Mouse (Mus musculus) lung, adult 2 months (tissue): ENCODE results near the gene 4930404N11Rik. TPM values are rescaled to one million over a fixed set of nuclear protein-coding genes. Genes with fewer than 3 reads are reported as not detected.

Experiments
- DNase-seq: peaks from one replicate; pipeline ENCODE4 v3.0.0; 2022
- H3K4me1 ChIP-seq: fragments of 200-500 bp; 2 replicates; pipeline ENCODE4 v1.6.1; 2011; ENCODE audit warnings: low read length; ENCODE audit not compliant: control insufficient read depth, insufficient read depth
- H3K4me3 ChIP-seq: fragments of 200-500 bp; replicated peaks from 2 replicates; pipeline ENCODE3; 2011; ENCODE audit warnings: low read depth, mild to moderate bottlenecking, control low read depth, low read length; ENCODE audit errors: extremely low read depth
- CTCF ChIP-seq: fragments of 200-500 bp; IDR thresholded peaks from 2 replicates; pipeline ENCODE4 v1.5.1; 2011; ENCODE audit warnings: mild to moderate bottlenecking, low read length, control low read depth; ENCODE audit not compliant: insufficient read depth
- POLR2A ChIP-seq: fragments of 200-500 bp; IDR thresholded peaks from 2 replicates; pipeline ENCODE4 v1.6.1; 2011; ENCODE audit warnings: low read depth, mild to moderate bottlenecking, control low read depth, low read length, borderline replicate concordance; ENCODE audit errors: extremely low read depth
- WGBS: fragments of 180-500 bp; shearing (Covaris S2); methylation state at CpG from one replicate; pipeline ENCODE4 v1.1.7; 2018; 5-methylcytosine and 5-hydroxymethylcytosine counted together
- polyA plus RNA-seq: library from polyadenylated mRNA; depleted of rRNA; stranded (reverse); fragments of >200 nt; gene quantifications from 2 replicates; pipeline ENCODE4 v1.2.3, GENCODE M21; 2012

The 4930404N11Rik gene
- polyA plus RNA-seq, 1 experiment = 21.9 TPM

- peak overlapping the region; percentile 68 for H3K4me3 ChIP-seq
- no peak for DNase-seq
- under 1% methylated on average over 19 of the region's 19 CpGs for WGBS
- peaks cover 14% of the 10 kb centered on the region; the same call in 1 of the 2 replicates for H3K4me1 ChIP-seq
- no peak for TF ChIP-seq POLR2A
- TF ChIP-seq CTCF = no peak
These were observed 19.0 kb upstream of the 4930404N11Rik start for GRCm38 (mm10) chr10:81384605-81384982.

- TF ChIP-seq POLR2A (peak; percentile 96), CTCF (no peak)
- Histone ChIP-seq H3K4me1 (peaks cover 10% of the 10 kb centered on the region; the same call in 1 of the 2 replicates), H3K4me3 (peak within 1 kb of the TSS; percentile 68)
- 7% methylated on average over 54 of the region's 54 CpGs for WGBS
- peak; percentile 99 for DNase-seq
These were observed 18.4 kb upstream of the 4930404N11Rik start, which contains the start of the genes Dohh and Gm48551 for GRCm38 (mm10) chr10:81383802-81384604. Gene Dohh, plus strand, starts transcription at chr10:81384428. Gene Gm48551, plus strand, starts transcription at chr10:81384466.

GRCm38 (mm10) chr10:81382039-81382438, 16.4 kb upstream of the 4930404N11Rik start:
- H3K4me3 ChIP-seq = no peak overlapping the region
- DNase-seq = no peak
- peaks cover 10% of the 10 kb centered on the region; the same call in 1 of the 2 replicates for H3K4me1 ChIP-seq
- TF ChIP-seq POLR2A (no peak), CTCF (no peak)
- 37% methylated on average over 5 of the region's 5 CpGs for WGBS

GRCm38 (mm10) chr10:81379809-81380378, 14.3 kb upstream of the 4930404N11Rik start:
- H3K4me1 ChIP-seq = peaks cover 11% of the 10 kb centered on the region; the same call in 1 of the 2 replicates
- no peak for DNase-seq
- no peak overlapping the region for H3K4me3 ChIP-seq
- WGBS = 83% methylated on average over 6 of the region's 6 CpGs
- TF ChIP-seq POLR2A (no peak), CTCF (no peak)

GRCm38 (mm10) chr10:81379183-81379553, 13.6 kb upstream of the 4930404N11Rik start:
- 58% methylated on average over 3 of the region's 3 CpGs for WGBS
- TF ChIP-seq CTCF = no peak
- no peak for TF ChIP-seq POLR2A
- DNase-seq = no peak
- Histone ChIP-seq H3K4me1 (peaks cover 11% of the 10 kb centered on the region; the same call in 1 of the 2 replicates), H3K4me3 (no peak overlapping the region)

- TF ChIP-seq POLR2A (peak; percentile 55; the same call in 1 of the 2 replicates), CTCF (no peak)
- Histone ChIP-seq H3K4me1 (peaks cover 11% of the 10 kb centered on the region; the same call in 1 of the 2 replicates), H3K4me3 (peak overlapping the region; percentile 79)
- DNase-seq = peak; percentile 100
- WGBS = under 1% methylated on average over 46 of the region's 46 CpGs
These were observed 13.1 kb upstream of the 4930404N11Rik start for GRCm38 (mm10) chr10:81378553-81379182.

- peak within 1 kb of the TSS; percentile 79 for H3K4me3 ChIP-seq
- TF ChIP-seq POLR2A = peak; percentile 54; the same call in 1 of the 2 replicates
- no peak for TF ChIP-seq CTCF
- no peak for DNase-seq
- peaks cover 11% of the 10 kb centered on the region; the same call in 1 of the 2 replicates for H3K4me1 ChIP-seq
- under 1% methylated on average over 48 of the region's 59 CpGs for WGBS
These were observed 12.4 kb upstream of the 4930404N11Rik start, which contains the start of gene Fzr1 for GRCm38 (mm10) chr10:81377793-81378552. Gene Fzr1, minus strand, starts transcription at chr10:81378516.

GRCm38 (mm10) chr10:81377362-81377664, 11.7 kb upstream of the 4930404N11Rik start:
- TF ChIP-seq POLR2A (no peak), CTCF (no peak)
- DNase-seq = no peak
- WGBS = 41% methylated on average over 2 of the region's 2 CpGs

More at GRCm38 (mm10) chr10:81377362-81377664, 11.7 kb upstream of the 4930404N11Rik start:
- H3K4me1 ChIP-seq = peaks cover 9% of the 10 kb centered on the region; the same call in 1 of the 2 replicates
- no peak overlapping the region for H3K4me3 ChIP-seq
